Mouse (Mus musculus) kidney, embryonic 16.5 days (tissue): ENCODE measurements around the gene Mxi1. TPM values are rescaled to one million over a fixed set of nuclear protein-coding genes. Genes with fewer than 3 reads are reported as not detected.

Experiments used
- ATAC-seq: fragments of 200-750 bp; cut with Nextera tagmentation; 2 replicates; pipeline ENCODE4 v1.8.0; 2017; ENCODE audit warnings: moderate TSS enrichment; ENCODE audit not compliant: low FRiP score, low TSS enrichment
- H3K27ac ChIP-seq: fragments of 300-500 bp; sonication (generic); 2 replicates; pipeline ENCODE4 v1.5.1; 2014; ENCODE audit warnings: low read length
- H3K27me3 ChIP-seq: fragments of 300-500 bp; sonication (generic); 2 replicates; pipeline ENCODE4 v1.6.1; 2014; ENCODE audit warnings: low read length, control low read depth, mixed read lengths; ENCODE audit not compliant: insufficient read depth
- H3K36me3 ChIP-seq: fragments of 300-500 bp; sonication (generic); 2 replicates; pipeline ENCODE4 v1.6.1; 2014; ENCODE audit warnings: low read length, control low read depth, mixed read lengths; ENCODE audit not compliant: insufficient read depth
- H3K4me1 ChIP-seq: fragments of 300-500 bp; sonication (generic); 2 replicates; pipeline ENCODE4 v1.6.1; 2014; ENCODE audit warnings: low read length, control low read depth, mixed read lengths; ENCODE audit not compliant: insufficient read depth
- H3K4me2 ChIP-seq: fragments of 300-500 bp; sonication (generic); replicated peaks from 2 replicates; pipeline ENCODE4 v1.6.1; 2014; ENCODE audit warnings: low read depth, low read length
- H3K4me3 ChIP-seq: fragments of 300-500 bp; sonication (generic); 2 replicates; pipeline ENCODE4 v1.5.1; 2014; ENCODE audit warnings: mild to moderate bottlenecking, low read length
- H3K9ac ChIP-seq: fragments of 300-500 bp; sonication (generic); replicated peaks from 2 replicates; pipeline ENCODE4 v1.6.1; 2014; ENCODE audit warnings: low read length
- H3K9me3 ChIP-seq: fragments of 300-500 bp; sonication (generic); 2 replicates; pipeline ENCODE4 v1.6.1; 2016; ENCODE audit warnings: low read length, control low read depth
- WGBS: fragments of 180-500 bp; shearing (Covaris S2); extraction: QIAGEN DNeasy Blood & Tissue Kit; methylation state at CpG from one replicate; pipeline ENCODE4 v1.1.7; 2014; 5-methylcytosine and 5-hydroxymethylcytosine counted together
- polyA plus RNA-seq: library from polyadenylated mRNA; unstranded; fragments of >200 nt; fragmentation: Nextera tagmentation; extraction: Ambion mirVana; gene quantifications from 2 replicates; pipeline ENCODE4 v1.2.1, GENCODE M21; 2015

The Mxi1 gene
- polyA plus RNA-seq, 1 experiment from 2014 or later, result 32.1 TPM

DNA sequence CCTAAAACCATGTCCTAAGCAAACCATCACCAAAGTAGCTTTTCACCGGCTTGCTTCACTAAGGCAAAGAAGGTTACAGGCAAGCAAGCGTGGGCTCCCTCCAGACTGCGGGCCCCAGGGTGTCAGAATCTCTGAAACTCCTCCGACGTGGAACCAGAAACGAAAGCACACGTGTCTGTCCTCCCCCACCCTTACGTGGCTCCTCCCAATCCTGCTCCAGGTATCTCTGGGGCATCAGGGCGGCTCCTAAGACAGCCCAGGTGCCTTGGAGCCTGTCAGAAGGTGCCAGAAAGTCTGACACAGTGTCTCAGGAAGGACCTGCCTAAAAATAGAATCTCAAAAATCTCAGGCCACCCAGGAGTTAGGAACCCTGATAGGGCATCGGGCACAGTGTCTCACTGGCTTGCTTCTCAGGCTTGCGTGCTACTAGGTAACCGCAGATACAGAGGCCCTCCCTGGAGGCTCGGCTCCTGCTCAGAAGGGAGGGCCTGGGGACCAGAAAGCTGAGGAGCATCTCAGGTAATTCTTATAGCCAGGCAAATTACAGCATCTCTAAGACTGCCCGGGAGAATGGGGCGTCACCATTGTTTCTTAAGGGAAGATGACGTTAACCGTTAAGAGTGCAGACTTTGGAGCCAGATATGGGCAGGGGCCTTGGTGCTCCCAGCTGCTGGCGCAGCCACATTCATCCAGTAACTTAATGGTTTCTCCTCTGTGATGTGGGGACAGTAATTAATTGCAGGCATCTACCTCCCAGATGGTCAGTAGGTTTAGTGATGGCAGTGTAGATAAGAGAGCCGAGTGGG, 33.2 kb upstream of the Mxi1 start:
- 57% methylated on average over 19 of the region's 19 CpGs for WGBS
- H3K9me3 ChIP-seq, result no peaks in the 10 kb centered on the region
- ATAC-seq, result no peak
- no peak overlapping the region for H3K9ac ChIP-seq
- H3K27me3 ChIP-seq, result no peaks in the 10 kb centered on the region
- H3K27ac ChIP-seq, result no peak overlapping the region
- H3K4me2 ChIP-seq, result no peak overlapping the region
- no peak overlapping the region for H3K4me3 ChIP-seq
- H3K36me3 ChIP-seq, result no peaks in the 10 kb centered on the region
- peaks cover 12% of the 10 kb centered on the region; the same call in 1 of the 2 replicates for H3K4me1 ChIP-seq

- Histone ChIP-seq H3K4me2 (no peak overlapping the region), H3K36me3 (no peaks in the 10 kb centered on the region), H3K27ac (no peak overlapping the region), H3K4me3 (no peak overlapping the region), H3K4me1 (peaks cover 12% of the 10 kb centered on the region; the same call in 1 of the 2 replicates), H3K9ac (no peak overlapping the region), H3K27me3 (no peaks in the 10 kb centered on the region), H3K9me3 (no peaks in the 10 kb centered on the region)
- ATAC-seq, result no peak
- 63% methylated on average over 19 of the region's 19 CpGs for WGBS
These were observed 31.6 kb upstream of the Mxi1 start for GRCm38 (mm10) chr19:53278491-53279415.

DNA sequence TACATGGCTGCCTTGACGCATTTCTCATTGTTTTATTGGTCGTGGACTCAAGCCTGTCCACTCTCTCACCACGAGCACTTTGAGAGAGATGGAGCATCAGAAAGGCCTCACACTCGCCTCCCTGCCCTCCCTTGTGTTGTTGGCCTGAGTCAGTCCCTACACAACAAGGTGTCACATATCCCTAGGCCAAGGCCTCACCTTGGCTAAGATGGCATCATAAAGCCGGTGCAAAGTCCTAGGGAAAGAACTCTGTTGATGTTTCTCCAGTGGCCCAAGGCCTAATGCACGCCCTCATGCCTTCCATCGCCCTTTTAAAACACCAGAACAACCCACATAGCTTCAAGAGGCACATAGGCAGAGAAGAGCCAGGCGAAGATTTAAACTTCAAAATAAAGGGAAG, 30.1 kb upstream of the Mxi1 start:
- Histone ChIP-seq H3K36me3 (no peaks in the 10 kb centered on the region), H3K9me3 (no peaks in the 10 kb centered on the region), H3K4me3 (no peak overlapping the region), H3K4me2 (no peak overlapping the region), H3K27me3 (no peaks in the 10 kb centered on the region), H3K27ac (no peak overlapping the region), H3K9ac (no peak overlapping the region), H3K4me1 (peaks cover 12% of the 10 kb centered on the region; the same call in 1 of the 2 replicates)
- WGBS, result 76% methylated on average over 8 of the region's 8 CpGs
- no peak for ATAC-seq

GRCm38 (mm10) chr19:53282571-53282970, 27.7 kb upstream of the Mxi1 start:
- no peak overlapping the region for H3K27ac ChIP-seq
- WGBS, result 78% methylated on average over 10 of the region's 10 CpGs
- H3K4me3 ChIP-seq, result no peak overlapping the region
- H3K36me3 ChIP-seq, result no peaks in the 10 kb centered on the region
- H3K27me3 ChIP-seq, result no peaks in the 10 kb centered on the region
- H3K4me1 ChIP-seq, result 0 out of 2 replicates have a peak, but pooled peaks cover 4% of the 10 kb centered on the region
- ATAC-seq, result no peak
- H3K9ac ChIP-seq, result no peak overlapping the region
- H3K9me3 ChIP-seq, result no peaks in the 10 kb centered on the region
- no peak overlapping the region for H3K4me2 ChIP-seq

- 0 out of 2 replicates have a peak, but pooled peaks cover 4% of the 10 kb centered on the region for H3K4me1 ChIP-seq
- ATAC-seq, result no peak
- WGBS, result 85% methylated on average over 7 of the region's 7 CpGs
These were observed 26.6 kb upstream of the Mxi1 start for GRCm38 (mm10) chr19:53283742-53284141.

DNA sequence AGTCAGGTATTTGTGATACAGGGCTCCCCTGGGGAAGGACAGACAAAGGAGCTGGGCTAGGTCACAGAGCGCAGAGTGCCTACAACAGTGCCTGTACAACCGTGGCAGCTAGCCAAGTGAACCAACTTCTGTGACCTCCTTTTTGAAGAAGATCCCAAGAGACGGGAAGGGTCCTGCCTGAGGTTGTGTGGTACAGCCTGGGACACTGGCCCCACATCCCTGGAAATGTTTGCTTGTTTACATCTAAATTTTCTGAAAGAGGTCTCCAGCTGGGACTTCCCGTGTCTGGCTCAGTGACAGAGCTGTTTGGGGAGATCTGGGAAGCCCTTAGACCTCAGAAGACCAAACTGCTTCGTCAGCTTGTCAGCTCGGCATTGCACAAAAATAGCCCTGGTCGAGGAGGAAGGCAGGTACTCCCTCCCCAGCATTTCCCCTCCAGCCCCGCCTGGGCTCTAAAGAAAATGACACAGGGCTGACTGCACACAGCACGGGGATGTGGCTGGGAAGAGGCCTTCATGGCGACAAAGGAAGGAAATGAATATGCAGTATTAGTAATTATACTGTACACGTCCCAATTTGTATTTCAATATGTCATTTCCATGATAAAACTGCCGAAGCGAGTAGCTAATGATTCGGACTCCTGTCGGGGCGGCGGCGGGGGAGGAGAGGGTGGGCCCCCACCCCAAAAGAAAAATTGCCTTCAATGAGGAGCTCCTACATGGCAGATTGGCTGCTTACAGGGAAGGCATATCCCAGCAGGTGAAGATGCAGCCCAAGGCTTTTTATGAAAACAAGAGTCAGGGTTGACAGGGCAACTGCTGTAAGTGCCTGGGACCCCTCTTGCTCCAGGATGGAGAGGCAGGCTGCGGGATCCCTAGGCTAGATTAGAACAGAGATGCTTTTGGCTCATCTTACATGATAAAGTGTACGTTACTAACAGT, 25.8 kb upstream of the Mxi1 start:
- 0 out of 2 replicates have a peak, but pooled peaks cover 4% of the 10 kb centered on the region for H3K4me1 ChIP-seq
- H3K4me3 ChIP-seq, result no peak overlapping the region
- no peaks in the 10 kb centered on the region for H3K27me3 ChIP-seq
- ATAC-seq, result no peak
- WGBS, result 39% methylated on average over 20 of the region's 20 CpGs
- no peak overlapping the region for H3K27ac ChIP-seq
- no peaks in the 10 kb centered on the region for H3K36me3 ChIP-seq
- H3K9me3 ChIP-seq, result no peaks in the 10 kb centered on the region
- H3K9ac ChIP-seq, result no peak overlapping the region
- no peak overlapping the region for H3K4me2 ChIP-seq

More at GRCm38 (mm10) chr19:53283742-53284141, 26.6 kb upstream of the Mxi1 start:
- no peak overlapping the region for H3K4me3 ChIP-seq
- H3K4me2 ChIP-seq, result no peak overlapping the region
- no peaks in the 10 kb centered on the region for H3K9me3 ChIP-seq
- H3K27me3 ChIP-seq, result no peaks in the 10 kb centered on the region
- no peak overlapping the region for H3K9ac ChIP-seq
- no peak overlapping the region for H3K27ac ChIP-seq
- no peaks in the 10 kb centered on the region for H3K36me3 ChIP-seq

GRCm38 (mm10) chr19:53296331-53297254, 13.7 kb upstream of the Mxi1 start:
- 81% methylated on average over 23 of the region's 23 CpGs for WGBS

GRCm38 (mm10) chr19:53299156-53299828, 11.0 kb upstream of the Mxi1 start:
- Histone ChIP-seq H3K9ac (no peak overlapping the region), H3K27me3 (no peaks in the 10 kb centered on the region), H3K27ac (no peak overlapping the region), H3K4me3 (no peak overlapping the region), H3K4me2 (no peak overlapping the region), H3K9me3 (no peaks in the 10 kb centered on the region), H3K4me1 (no peaks in the 10 kb centered on the region), H3K36me3 (no peaks in the 10 kb centered on the region)
- 61% methylated on average over 17 of the region's 17 CpGs for WGBS
- ATAC-seq, result no peak

More at GRCm38 (mm10) chr19:53296331-53297254, 13.7 kb upstream of the Mxi1 start:
- H3K27me3 ChIP-seq, result no peaks in the 10 kb centered on the region
- no peak for ATAC-seq
- no peak overlapping the region for H3K9ac ChIP-seq
- no peaks in the 10 kb centered on the region for H3K9me3 ChIP-seq
- no peaks in the 10 kb centered on the region for H3K36me3 ChIP-seq
- H3K27ac ChIP-seq, result no peak overlapping the region
- H3K4me2 ChIP-seq, result no peak overlapping the region
- no peaks in the 10 kb centered on the region for H3K4me1 ChIP-seq
- H3K4me3 ChIP-seq, result no peak overlapping the region
